Mouse (Mus musculus): ENCODE results near the gene Psmd12.

The Psmd12 gene

DNA sequence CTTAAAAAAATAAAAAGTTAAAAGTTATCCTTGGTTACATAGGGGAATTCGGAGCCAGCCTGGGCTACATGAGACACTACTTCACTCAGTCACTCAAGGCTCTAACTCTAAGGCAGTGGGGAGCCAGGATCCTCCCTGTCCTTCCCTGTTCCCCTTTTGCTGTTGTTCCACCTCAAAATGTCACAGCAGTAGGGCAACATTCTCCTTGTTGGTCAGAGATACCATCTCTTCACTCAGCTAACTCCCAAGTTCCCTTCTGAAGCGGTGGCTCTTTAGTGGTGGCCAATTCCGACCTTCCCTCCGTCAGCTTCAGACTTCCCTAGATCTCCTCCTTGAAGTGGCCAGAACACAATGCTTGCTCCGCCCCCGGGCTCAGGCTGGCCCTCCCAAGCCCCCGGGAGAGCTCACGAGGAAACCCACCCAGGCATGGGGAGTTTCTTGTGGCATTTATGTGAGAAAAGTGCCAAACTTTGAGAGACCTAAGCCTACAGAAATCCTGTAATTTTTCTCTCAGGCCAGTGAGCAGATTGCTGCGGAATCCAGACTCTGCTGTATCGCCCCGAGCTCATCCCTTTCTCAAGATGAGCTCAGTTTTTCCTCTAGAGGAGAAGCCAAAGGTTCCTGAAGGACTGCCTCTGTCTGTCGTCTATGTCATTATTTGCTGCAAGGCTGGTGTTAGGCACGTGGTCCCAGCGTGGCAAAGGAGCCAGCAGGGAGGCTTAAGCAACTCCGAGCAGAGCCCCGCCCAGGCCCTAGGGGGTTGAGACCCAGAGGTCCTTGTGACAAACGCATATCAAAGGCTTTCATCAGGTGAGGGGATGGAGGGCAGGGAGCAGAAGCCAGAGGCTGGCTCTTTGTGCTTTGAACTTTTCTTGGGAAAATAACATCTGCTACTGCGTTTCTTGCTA lies 31.3 kb downstream of the Psmd12 start:
- peak; percentile 56 to 70 for DNase-seq

DNA sequence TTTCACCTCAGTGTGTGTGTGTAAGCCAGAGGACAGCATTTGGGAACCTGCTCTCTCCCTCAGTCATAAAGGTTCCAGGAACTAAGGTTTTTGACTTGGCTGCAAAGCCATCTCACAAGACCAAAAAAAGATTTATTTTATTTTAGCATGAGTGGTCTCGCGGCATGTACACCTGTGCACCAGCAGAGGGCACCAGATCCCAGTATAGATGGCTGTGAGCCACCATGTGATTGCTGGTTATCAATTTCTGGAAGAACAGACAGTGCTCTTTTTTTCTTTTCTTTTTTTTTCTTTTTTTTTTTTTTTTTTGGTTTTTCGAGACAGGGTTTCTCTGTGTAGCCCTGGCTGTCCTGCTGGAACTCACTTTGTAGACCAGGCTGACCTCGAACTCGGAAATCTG lies 32.7 kb downstream of the Psmd12 start:
- DNase-seq: peak; percentile 57 to 74

DNA sequence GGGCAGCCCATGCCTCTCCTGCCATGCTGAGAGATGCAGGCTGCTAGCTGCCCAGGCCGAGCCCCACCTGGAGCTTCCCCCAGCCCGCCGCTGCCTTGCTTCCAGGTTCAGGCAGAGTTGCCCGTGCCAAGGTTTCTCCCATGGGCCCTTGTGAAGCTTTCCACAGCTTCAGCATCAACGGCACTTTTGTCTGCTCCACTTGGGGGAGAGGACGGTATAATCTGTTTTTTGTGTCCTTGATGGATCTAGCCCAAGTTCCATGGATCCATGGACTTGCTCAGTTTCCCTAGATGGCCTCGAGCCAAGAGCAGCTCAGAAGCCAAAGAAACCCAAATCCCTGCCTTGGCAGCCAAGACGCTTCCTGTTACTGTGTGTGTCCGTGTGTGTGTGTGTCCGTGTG lies 33.8 kb downstream of the Psmd12 start:
- DNase-seq: no peak

DNA sequence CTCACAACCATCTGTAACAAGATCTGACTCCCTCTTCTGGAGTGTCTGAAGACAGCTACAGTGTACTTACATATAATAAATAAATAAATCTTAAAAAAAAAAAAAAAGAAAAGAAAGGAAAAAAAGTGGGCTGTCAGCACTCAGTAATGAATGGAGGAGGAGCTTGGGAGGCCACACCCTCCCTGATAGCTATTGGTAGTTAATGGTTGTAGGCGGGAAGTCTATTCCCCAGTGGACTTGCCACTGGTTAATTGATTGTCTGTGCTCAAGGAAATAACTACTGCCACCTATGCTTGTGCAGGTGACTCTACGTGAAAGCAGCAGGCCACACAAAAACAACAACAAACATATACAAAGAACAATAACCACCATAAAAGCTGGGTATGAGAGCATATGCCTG lies 37.1 kb downstream of the Psmd12 start:
- DNase-seq: no peak

DNA sequence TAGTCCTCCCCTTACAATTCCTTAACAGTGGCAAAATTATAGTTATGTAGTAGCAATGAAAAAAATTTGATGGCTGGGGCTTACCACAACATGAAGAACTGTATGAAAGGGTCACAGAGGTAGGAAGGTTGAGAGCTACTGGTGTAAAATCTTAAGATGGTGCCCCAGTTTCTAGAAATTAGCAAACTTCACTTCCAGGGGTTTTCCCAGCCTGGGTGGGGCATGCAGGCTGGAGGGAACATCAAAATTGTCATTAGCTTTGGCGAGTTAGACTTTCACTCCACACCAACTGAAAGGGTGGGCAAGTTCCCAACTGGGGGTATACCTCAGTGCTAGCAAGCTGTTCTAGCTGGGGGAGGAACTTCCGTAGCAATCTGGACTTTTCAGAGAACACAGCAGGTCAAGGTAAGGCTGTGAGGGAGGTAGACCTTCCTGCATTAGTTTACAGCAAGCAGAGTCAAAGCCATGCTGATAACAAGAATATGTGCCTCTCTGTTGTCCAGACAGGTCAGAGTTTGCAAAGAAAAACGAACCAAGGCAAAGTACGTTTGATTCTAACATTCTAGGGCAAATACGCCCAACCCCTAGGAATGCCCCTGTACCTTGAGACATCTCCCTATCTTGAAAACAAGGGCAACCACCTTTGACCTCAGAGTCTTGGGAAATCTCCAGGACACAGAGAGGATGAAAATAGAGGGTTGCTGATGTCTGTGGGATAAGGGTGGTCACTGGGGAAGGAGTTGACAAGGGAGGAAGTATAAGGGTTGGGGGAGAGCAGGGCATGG lies 39.6 kb downstream of the Psmd12 start:
- DNase-seq: no peak

DNA sequence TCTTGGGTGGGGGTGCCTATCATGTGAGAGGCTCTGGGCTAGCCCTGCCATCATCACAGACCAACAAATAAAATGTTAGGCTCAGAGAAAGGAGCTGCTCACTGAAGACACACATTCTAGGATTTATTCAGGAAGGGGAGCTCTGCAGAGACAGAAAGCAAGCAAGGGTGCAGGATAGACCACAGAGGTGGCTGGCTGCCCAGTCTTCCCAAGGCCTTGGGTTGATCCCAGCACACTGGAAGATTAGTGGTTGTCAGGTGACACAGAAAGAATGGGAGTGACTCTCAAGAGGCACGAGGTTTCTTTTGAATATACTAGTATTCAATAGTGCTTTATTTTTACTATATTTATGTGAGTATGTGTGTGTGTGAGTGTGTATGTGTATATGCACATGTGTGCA lies 41.9 kb downstream of the Psmd12 start:
- no peak for DNase-seq

DNA sequence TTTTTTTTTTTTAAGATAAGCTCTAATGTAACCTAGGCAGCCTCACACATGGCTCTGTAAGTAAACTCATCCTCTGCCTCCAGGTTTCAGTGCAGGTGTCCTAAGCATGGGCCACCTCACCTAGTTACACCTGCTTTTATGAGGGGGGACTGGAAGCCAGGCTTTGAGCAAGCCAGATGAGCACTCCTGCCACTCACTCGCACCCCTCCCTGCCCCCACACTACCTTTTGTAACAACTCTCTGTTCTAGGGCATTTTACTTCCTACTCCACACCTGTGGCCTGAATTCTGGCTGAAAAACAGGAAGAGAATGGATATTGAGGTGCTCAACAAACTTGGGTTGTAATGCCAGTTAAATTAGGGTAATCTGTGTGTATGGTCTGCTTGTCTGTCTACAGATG lies 45.7 kb downstream of the Psmd12 start:
- no peak for DNase-seq

DNA sequence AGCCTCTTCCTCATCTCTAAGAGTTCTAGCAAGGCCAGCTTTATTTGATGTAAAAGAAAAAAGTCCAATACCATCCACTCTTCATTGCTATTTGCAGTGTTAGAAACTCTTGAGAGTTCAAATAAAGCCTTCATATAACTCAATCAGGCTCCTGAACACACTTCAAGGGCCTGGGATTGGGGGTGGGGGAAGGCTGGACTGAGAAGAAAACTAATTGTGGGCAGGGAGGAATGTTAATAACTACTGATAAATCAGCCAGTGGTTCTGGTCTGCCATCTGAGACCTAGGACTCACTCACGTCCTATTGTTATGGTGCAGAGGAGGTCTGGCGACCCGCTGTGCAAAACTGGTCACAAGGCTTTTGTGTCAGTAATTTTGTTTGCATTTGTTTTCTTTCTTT lies 48.3 kb downstream of the Psmd12 start:
- no peak for DNase-seq

DNA sequence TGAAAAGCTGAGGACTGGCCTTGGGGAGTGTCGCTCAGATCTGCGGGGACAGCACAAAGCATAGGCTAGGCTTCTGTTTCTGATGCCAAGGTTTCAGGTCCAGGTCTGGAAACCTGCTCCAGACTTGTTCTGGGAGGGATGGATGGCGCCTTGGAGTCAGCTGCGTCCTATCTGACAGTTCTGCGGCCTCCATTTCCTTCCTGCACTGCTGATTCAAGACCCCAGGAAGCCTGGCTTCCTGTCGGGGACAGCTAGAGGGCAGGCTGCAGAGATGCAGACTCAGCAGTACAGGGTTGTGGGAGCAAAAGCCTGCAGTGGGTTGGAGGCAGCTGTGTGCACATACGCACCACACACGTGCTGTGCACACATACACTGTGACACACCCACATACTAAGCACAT lies 50.0 kb downstream of the Psmd12 start:
- DNase-seq: peak; percentile 43 to 72

DNA sequence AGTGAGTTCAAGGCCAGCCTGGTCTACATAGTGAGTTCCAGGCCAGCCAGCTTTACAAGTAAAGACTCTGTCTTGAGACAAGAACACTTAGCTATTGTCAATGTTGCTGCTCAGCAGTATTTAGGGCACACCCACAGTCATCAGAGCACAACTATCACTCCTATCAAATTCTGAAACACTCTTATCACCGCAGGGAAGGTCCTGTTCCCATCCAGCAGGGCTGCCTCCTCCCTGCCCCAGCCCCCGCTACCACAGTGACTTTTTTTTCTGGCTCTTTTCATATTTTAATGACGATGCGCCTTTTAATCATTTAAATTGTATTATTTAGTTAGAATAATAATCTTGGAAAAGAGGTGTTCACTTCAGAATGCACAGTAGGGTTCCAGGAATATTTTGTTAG lies 52.2 kb downstream of the Psmd12 start:
- no peak for DNase-seq

DNA sequence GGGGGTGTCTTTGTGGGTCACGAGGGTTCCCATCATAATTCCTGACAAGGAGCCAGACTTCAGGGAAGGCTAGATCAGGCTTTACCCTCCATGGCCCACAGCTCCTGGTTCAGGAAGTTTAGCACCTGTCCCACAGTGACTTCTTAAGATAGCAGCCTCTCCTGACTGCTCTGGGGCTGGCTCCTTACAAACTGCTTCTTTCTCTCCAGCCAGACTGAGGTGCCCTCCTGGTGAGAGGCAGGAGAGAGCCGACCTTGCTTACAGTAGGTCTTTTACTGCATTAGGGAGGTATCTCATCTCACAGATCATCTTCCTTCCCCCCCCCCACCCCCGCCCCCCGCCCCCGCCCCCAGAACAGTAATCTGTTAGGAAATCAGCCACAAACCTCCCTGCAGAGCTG lies 53.0 kb downstream of the Psmd12 start:
- DNase-seq: no peak

DNA sequence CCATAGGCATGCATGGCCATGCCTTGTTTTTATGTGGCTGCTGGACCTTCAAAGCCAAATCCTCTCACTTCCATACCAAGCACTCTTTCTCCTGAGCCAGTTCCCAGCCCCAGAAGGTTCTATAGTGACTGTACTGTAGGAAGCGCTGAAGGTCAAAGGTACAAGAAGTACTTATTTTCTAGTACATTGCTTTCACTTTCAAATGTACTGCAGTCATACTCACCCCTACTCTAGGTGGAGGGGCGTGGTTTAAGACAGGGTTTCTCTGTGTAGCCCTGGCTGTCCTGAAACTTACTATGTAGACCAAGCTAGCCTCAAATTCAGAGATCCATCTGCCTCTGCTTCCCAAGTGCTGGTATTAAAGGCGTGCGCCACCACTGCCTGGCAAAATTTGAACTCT lies 59.7 kb downstream of the Psmd12 start:
- DNase-seq: no peak

DNA sequence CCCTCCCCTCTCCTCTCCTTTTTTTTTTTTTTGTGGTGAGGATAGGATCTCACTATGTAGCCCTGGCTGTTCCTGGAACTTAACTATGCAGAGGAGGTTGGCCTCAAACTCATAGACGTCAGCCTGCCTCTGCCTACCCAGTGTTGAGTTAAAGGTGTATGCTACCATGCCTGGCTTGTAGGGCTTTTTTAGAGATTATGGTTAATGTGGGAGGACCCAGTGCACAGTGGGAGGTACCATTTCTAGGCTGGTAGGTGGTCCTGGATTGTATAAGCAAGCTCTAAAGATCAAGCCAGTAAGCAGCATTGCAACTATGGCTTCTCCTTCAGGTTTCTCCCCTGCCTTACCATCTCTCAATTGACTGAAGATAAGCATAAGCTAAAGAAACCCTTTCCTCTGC lies 61.1 kb downstream of the Psmd12 start:
- no peak for DNase-seq

DNA sequence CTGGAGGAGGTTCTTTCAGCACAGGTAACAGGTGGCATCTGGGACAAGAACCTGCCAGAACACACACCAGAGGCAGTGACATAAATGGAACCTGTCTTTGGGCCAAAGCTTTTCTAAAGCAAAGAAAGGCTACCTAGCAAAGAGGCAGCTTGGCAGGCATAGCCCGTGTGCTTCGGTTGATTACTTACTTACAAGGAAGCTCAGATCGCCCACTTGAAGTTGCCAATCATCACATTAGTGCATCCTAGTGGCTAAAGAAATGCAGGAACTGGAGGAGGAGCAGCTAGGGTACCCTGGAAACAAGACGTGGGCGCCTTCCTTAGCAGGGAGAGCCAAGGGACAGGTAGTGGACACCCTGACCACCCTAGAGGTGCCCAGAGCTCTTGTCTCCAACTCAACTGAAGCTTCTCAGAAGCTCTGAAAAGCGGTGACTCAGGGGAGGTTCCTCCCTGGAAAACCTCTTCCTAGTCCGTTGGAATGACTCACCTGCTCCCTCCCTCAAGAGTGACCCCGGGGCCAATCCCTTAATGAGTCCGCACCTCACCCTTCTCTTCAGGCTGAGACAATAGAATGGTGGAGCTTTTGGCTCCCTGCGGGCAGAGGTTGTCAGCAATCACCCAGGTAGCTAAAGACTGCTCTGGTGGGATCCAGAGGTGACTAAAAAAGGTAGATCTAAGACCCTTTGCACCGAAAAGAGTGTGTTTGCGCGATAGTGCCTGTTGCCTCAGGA lies 66.6 kb downstream of the Psmd12 start:
- peak; percentile 5 to 27 for DNase-seq

DNA sequence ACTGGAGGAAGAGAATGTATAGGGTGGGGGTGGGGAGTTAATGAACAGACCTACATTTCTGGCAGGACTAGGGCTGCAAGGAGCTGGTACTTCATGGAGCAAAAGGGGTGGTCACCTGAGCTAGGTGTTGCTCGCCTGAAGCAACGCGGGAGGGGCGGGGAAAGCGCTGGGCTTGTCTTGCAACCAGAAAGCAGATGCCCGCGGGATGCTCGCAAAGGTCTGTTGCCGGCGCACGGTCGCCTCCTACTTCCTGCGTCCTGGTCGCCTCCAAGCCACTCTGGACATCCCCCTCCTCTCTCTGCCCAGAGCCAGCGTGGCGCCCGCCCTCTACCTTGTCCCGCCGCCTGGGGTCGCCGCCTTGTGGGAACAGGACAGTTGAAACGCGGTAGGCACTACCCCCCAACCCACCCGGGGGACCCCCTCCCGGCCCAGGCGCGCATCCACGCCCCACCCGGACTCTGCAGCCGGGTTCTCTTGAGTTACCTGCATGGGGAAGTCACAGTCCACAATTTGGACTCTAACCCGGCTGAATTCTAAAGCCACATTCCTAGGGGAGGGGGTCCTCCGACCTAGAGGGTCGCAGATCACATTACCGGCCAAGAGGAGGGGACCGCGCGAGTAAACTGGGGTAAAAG lies 67.5 kb downstream of the Psmd12 start:
- DNase-seq: peak; percentile 49 to 55

DNA sequence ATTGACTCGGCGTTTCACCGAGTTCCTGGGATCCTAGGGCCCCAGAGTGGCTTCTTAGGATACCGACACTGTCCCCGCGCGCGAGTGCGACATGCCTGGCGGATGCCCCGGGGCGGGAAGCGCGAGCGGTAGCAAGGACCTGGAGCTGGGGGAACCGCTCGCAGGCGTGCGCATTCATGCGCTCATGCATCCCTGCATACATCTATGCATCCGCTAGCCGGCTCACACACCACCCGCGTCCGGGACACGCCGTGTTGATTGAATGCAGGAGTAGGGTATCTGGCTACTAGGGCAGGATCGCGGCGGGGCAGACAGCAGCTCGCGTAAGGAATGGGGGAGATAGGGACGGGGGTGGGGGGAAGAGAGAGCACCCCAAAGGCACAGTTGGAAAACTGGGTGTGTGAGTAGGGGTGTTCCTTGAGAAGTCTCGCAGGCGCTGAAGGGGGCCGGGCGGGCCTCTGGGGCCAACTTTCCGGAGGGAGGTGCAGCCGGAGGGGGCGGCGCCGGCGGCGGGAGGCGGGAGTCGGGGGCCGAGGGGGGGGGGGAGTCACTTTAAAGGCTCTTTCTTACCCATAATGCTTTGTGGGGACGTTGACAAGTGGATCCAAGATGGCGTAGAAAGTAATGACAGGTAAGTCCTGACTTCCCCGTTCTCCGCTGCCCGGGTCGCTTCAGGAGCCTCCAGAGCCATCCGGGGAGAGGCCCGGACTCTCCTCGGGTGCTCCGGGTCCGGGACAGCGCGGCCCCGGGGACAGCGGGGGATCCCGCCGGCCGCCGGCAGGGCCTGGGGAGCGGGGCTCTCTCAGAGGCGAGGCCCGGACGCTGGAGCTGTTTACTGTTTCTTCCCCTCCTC lies 68.3 kb downstream of the Psmd12 start, which contains the start of gene Helz:
TSS of gene Helz (plus strand) at position 580 of the 853 bp plus-strand sequence.
- DNase-seq: peak; percentile 81 to 87

DNA sequence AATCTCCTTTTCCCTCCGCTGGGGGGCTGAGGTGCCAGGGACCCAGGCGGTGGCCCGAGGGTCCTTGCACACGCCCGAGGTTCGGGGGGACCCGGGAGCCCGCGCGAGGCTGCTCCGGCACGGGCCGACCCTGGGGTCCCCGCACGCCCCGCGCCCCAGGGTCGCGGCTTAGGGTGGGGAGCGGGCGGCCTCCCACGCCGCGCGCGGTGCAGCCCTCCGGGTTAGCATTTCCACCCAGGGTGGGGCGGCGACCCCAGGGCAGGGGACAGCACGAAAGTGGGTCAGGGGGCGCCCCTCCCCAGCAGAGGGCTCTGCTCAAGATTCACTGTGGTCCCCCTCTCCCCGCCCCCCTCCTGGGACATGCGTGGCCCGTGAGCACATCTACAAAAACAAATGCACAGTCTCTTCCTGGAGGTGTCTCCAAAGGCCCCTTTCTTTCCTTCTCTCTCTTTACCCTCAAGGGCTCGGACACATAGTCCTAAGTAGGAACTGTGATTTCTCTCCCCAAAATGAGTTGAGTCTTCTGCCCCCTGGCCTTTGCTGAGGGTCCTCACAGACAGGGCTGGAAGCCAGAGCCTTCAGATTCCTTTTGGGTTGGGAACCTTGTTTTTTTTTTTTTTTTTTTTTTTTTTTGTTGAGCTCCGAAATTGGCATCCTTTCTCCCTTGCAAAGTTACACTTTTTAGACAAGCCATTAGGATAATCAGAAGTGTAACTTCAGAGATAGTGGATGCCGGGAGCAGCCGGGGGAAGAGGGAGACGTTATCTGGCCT lies 69.1 kb downstream of the Psmd12 start:
- peak; percentile 27 to 35 for DNase-seq
